Mouse (Mus musculus) heart, adult 10 weeks (tissue): ENCODE results near the gene St6galnac6. TPM values are rescaled to one million over a fixed set of nuclear protein-coding genes. Genes with fewer than 3 reads are reported as not detected.

Source experiments
- polyA plus RNA-seq: library from polyadenylated mRNA; stranded (reverse); fragments of 350-450 nt; fragmentation: Illumina TruSeq; extraction: RNeasy Lipid Tissue Mini Kit (QIAGEN cat#74804); gene quantifications from one replicate; pipeline ENCODE4 v1.2.3, GENCODE M21; 2014; ENCODE audit warnings: low read depth, low replicate concordance

Gene St6galnac6
- 110 TPM for polyA plus RNA-seq

GRCm38 (mm10) chr2:32599409-32599808 is at the start of gene St6galnac6:
Gene St6galnac6 (plus strand): TSS chr2:32599709.

DNA sequence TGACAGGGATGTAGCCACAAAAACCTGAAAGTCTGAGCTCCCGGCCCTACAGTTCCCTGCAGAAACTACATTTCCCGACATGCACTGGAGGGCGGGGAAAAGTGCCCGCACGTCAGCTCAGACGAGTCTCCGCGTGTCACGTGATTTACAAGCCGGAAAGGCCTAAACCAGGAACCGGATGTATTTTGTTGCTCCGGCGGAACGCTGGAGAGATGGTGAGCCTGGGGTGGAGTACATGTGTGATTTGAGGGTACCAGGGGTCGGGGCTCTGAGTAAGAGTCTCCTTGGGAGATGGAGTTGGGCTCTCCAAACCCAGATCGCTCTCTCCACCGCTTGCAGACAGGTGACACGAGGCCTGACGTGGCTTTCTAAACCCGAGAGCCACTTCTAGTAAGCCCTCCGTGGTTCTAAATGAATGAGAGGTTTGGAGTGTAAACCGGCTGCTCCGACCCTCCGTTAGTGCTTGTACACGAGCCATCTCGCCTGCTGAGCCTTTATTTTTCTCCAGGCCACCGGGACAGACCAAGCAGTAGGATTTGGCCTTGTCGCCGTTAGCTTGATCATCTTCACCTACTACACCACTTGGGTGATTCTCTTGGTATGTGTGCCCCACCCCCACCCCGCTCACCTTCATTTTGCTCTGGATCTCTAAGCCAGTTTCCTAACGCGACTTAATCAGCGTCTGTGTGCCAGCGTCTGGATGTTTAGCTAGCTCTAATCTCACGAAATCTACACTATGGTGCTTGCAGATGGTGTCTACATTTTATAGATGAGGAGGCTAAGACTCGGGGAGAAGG is 28.6 kb upstream of the St6galnac6 start, which contains the start of gene Dpm2:
Dpm2 (plus strand) TSS at position 161 of the 797 bp plus-strand sequence.

GRCm38 (mm10) chr2:32574497-32574896 is 25.0 kb upstream of the St6galnac6 start, which contains the start of gene Pip5kl1:
Gene Pip5kl1 (plus strand): TSS chr2:32574797.

DNA sequence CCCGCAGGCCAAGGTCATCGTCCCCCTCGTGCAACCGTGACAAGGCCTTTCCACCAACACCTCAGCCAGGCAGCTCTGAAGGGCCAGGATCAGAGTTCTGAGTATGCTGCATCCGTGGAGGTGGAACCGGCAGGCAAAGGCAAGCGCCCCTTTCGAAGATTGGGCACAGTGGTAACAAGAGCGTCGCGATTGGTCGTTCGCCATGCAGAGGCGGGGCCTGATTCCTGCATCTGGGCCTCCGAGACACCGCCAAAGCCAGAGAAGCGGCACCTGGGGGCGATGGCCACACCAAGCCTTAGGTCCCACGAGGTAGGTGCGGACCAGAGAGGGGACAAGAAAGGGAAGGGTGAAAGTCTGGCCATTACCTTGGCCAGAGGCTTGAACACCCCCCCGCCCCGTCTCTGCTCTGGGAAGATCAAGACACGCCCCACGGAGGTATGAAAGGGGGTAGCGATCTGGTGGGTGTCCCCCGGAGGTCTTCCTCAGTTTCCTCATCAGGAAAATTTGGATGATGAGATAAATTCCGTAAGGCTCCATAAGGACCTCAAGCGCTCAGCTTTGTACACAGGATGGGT is 23.8 kb upstream of the St6galnac6 start, which contains the start of gene 9430097D07Rik:
9430097D07Rik (minus strand) TSS at position 99 of the 575 bp plus-strand sequence.

GRCm38 (mm10) chr2:32586871-32587351 is 12.6 kb upstream of the St6galnac6 start, which contains the start of gene St6galnac4:
Gene St6galnac4 (plus strand): TSS chr2:32587095.

GRCm38 (mm10) chr2:32621517-32621859 is 22.0 kb downstream of the St6galnac6 start, which contains the start of gene Ak1:
Gene Ak1 (plus strand): TSS chr2:32621758.

DNA sequence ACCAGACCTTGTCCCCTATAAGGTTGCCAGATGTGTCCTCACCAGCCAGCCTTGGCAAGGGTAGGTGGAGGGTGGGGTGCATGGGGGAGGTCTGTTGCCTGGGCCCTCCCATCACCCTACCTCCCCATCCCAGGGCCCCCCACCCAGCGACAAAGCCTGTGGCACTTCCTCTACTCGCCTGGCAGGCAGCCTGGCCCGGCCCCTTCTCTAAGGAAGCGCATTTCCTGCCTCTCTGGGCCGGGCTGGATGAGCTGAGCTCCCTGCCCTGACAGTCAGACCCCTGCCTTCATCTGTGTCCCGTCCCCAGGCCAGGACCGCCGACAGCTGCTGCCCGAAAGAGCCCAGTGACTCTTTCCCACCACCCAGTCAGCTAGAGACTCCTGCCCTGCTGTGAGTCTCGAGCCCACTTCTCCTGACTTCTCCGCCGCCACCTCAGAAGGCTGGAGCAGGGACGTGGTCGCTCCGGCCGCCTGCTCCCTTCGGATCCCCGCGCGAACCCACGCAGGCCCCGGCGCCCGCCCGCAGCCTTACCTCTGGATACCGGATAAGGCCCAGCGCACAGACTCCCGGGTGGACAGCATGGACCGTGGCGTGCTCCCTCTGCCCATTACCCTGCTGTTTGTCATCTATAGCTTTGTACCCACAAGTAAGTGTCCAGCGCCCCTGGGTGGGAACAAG is 47.0 kb downstream of the St6galnac6 start, which contains the start of gene Eng:
Eng (plus strand) TSS at position 217 of the 678 bp plus-strand sequence.

Other genes starting within 250 kb of the St6galnac6 start
- 53.9 TPM for gene Ciz1, start 247.4 kb upstream of the St6galnac6 start, polyA plus RNA-seq
- gene Dnm1, start 246.4 kb upstream of the St6galnac6 start, polyA plus RNA-seq = 7.4 TPM
- gene 1110008P14Rik, start 217.8 kb upstream of the St6galnac6 start, polyA plus RNA-seq = 56.1 TPM
- gene Lcn2, start 211.5 kb upstream of the St6galnac6 start, polyA plus RNA-seq = 9.4 TPM
- gene Ptges2, start 203.8 kb upstream of the St6galnac6 start, polyA plus RNA-seq = 75.8 TPM
- 2.4 TPM for gene Naif1, start 149.3 kb upstream of the St6galnac6 start, polyA plus RNA-seq
- gene Slc25a25, start 148.3 kb upstream of the St6galnac6 start, polyA plus RNA-seq = 7.5 TPM
- 7.4 TPM for gene Fam102a, start 64.4 kb upstream of the St6galnac6 start, polyA plus RNA-seq
- gene Dpm2, start 28.9 kb upstream of the St6galnac6 start, polyA plus RNA-seq = 34.2 TPM
- gene Pip5kl1, start 24.9 kb upstream of the St6galnac6 start, polyA plus RNA-seq = not detected
- not detected for gene 9430097D07Rik, start 24.0 kb upstream of the St6galnac6 start, polyA plus RNA-seq
- 19.5 TPM for gene St6galnac4, start 12.6 kb upstream of the St6galnac6 start, polyA plus RNA-seq
- gene Ak1, start 22.0 kb downstream of the St6galnac6 start, polyA plus RNA-seq = 526 TPM
- 139 TPM for gene Eng, start 46.9 kb downstream of the St6galnac6 start, polyA plus RNA-seq
- 11.2 TPM for gene Fpgs, start 104.4 kb downstream of the St6galnac6 start, polyA plus RNA-seq
- 35.5 TPM for gene Cdk9, start 113.4 kb downstream of the St6galnac6 start, polyA plus RNA-seq
- 17.4 TPM for gene Sh2d3c, start 121.3 kb downstream of the St6galnac6 start, polyA plus RNA-seq
- gene 6330409D20Rik, start 141.3 kb downstream of the St6galnac6 start, polyA plus RNA-seq = not detected
- gene Tor2a, start 157.5 kb downstream of the St6galnac6 start, polyA plus RNA-seq = 15.4 TPM
- gene Ttc16, start 175.9 kb downstream of the St6galnac6 start, polyA plus RNA-seq = 0.24 TPM
- 3.7 TPM for gene Ptrh1, start 176.1 kb downstream of the St6galnac6 start, polyA plus RNA-seq
- not detected for gene Cfap157, start 184.7 kb downstream of the St6galnac6 start, polyA plus RNA-seq
- 10.0 TPM for gene Stxbp1, start 247.5 kb downstream of the St6galnac6 start, polyA plus RNA-seq